Mouse (Mus musculus) midbrain, embryonic 12.5 days (tissue): ENCODE results near the gene Tcap. TPM values are rescaled to one million over a fixed set of nuclear protein-coding genes. Genes with fewer than 3 reads are reported as not detected.

Experiments used
- ATAC-seq: fragments of 200-750 bp; cut with Nextera tagmentation; 2 replicates; pipeline ENCODE4 v1.8.0; 2017; ENCODE audit warnings: low read depth, moderate TSS enrichment, moderate library complexity; ENCODE audit not compliant: low FRiP score
- H3K27ac ChIP-seq: fragments of 300-500 bp; sonication (generic); replicated peaks from 2 replicates; pipeline ENCODE4 v1.5.1; 2016; ENCODE audit warnings: mild to moderate bottlenecking
- H3K27me3 ChIP-seq: fragments of 300-500 bp; sonication (generic); 2 replicates; pipeline ENCODE4 v1.6.1; 2016; ENCODE audit warnings: mild to moderate bottlenecking
- H3K36me3 ChIP-seq: fragments of 300-500 bp; sonication (generic); 2 replicates; pipeline ENCODE4 v1.6.1; 2016
- H3K4me1 ChIP-seq: fragments of 300-500 bp; sonication (generic); 2 replicates; pipeline ENCODE4 v1.6.1; 2016
- H3K4me2 ChIP-seq: fragments of 300-500 bp; sonication (generic); replicated peaks from 2 replicates; pipeline ENCODE4 v1.6.1; 2016; ENCODE audit warnings: mild to moderate bottlenecking, moderate library complexity
- H3K4me3 ChIP-seq: fragments of 300-500 bp; sonication (generic); 2 replicates; pipeline ENCODE4 v1.5.1; 2016; ENCODE audit warnings: mild to moderate bottlenecking
- H3K9ac ChIP-seq: fragments of 300-500 bp; sonication (generic); replicated peaks from 2 replicates; pipeline ENCODE4 v1.6.1; 2016; ENCODE audit warnings: mild to moderate bottlenecking, moderate library complexity
- H3K9me3 ChIP-seq: fragments of 300-500 bp; sonication (generic); 2 replicates; pipeline ENCODE4 v1.6.1; 2016; ENCODE audit warnings: mild to moderate bottlenecking
- WGBS: fragments of 180-500 bp; shearing (Covaris S2); methylation state at CpG from one replicate; pipeline ENCODE4 v1.1.7; 2016; 5-methylcytosine and 5-hydroxymethylcytosine counted together
- polyA plus RNA-seq: library from polyadenylated mRNA; unstranded; fragments of >200 nt; fragmentation: Nextera tagmentation; extraction: Ambion mirVana; gene quantifications from 2 replicates; pipeline ENCODE4 v1.2.1, GENCODE M21; 2016

Tcap gene
- polyA plus RNA-seq, 1 experiment from 2014 or later = 0.19 TPM

DNA sequence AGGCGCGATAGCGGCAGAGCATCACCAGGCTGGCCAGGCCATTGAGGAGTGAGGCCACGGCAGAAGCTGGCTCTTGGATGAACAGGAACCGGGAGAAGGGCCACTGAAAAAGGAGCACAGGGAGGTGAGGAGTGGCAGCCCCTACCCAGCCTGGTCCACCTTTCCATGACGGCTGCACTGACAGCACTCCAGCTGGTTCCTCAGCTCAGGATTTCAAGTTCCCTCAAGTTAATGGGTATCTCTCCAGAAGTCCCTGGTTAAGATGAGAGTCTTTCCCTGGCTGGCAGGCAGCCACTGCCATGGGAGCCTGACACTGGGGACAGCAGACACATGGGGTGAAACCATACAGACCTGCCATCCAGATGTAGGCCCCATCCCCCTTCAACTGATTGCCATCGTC is 14.3 kb downstream of the Tcap start:
- Histone ChIP-seq H3K9ac (no peak overlapping the region), H3K27me3 (peaks cover 11% of the 10 kb centered on the region; the same call in 1 of the 2 replicates), H3K36me3 (no peaks in the 10 kb centered on the region), H3K9me3 (no peaks in the 10 kb centered on the region), H3K4me2 (no peak overlapping the region), H3K4me1 (peaks cover 17% of the 10 kb centered on the region), H3K27ac (no peak overlapping the region), H3K4me3 (no peak overlapping the region)
- WGBS = 89% methylated on average over 7 of the region's 7 CpGs
- no peak for ATAC-seq

DNA sequence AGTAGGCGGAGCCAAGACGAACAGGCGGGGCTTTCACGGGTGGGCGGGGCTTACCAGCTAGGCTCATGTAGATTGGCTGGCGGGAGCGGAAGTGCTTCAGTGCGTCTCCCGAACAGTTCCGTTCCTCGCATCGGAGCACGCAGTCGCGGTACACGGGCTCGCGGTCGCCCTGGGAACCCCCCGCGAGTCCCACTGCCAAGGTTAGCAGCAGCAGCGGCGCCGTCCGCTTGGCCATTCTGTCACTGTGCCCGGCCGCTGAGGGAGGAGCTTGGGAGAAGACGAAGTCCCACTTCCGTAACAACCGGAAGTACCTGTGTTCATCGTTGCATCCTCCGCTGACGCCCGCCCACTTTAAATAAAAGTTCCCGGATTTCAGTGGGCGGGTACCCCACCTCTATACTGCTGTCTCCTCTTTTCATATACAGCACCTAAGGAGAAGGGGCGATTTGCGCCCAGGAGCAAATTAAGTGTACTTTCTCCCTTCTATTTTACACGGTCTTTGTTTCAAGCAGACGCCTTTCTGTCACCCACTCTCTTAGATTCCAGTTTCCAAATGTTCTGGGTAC is 16.6 kb downstream of the Tcap start, which contains the start of gene Pgap3:
Pgap3 (minus strand) TSS at position 330 of the 566 bp plus-strand sequence.
- Histone ChIP-seq H3K9me3 (no peaks in the 10 kb centered on the region), H3K9ac (peak within 1 kb of the TSS; percentile 72), H3K36me3 (no peaks in the 10 kb centered on the region), H3K27me3 (peaks cover 23% of the 10 kb centered on the region), H3K4me2 (peak within 1 kb of the TSS; percentile 68), H3K4me3 (peak within 1 kb of the TSS; percentile 74), H3K27ac (peak within 1 kb of the TSS; percentile 98), H3K4me1 (peaks cover 12% of the 10 kb centered on the region)
- ATAC-seq = peak; percentile 91
- under 1% methylated on average over 40 of the region's 40 CpGs for WGBS

DNA sequence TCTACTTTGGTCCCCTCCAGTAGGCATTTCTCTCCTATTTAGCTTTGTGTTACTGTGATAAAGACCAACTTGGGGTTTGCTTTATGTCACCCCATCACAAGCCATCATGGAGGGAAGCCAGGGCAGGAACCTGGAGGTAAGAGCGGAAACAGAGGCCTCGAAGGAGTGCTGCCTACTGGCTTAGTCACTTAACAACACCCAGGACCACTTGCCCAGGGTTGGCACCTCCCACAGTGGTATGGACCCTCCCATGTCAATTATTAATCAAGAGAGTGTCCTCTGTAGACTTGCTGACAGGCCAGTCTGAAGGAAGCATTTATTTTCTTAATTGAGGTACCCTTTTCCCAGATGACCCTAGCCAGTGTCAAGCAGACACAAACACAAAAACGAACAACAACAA is 17.2 kb downstream of the Tcap start:
- ATAC-seq = no peak
- H3K27ac ChIP-seq = peak overlapping the region; percentile 98
- H3K9me3 ChIP-seq = no peaks in the 10 kb centered on the region

DNA sequence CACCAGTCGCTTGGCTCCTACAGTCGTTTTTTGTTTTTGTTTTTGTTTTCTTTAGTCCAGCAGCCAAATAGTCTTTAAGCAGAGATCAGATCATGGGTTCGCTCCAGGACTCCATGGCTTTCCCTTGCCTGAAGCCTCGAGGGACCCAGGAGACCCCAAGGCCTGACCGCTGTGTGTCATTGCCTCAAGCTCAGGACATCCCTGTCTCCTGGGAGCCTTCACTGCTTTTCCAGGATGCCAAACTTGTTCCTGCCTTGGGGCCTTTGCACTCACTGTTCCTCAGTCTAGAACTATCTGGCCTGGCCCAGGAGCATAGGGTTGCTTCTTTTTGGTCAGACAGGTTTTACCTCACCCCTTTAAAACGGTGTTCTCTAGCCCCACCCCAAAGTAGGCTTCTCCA is 23.0 kb downstream of the Tcap start:
- WGBS = 72% methylated on average over 6 of the region's 6 CpGs
- H3K4me3 ChIP-seq = no peak overlapping the region
- no peak overlapping the region for H3K9ac ChIP-seq
- H3K27ac ChIP-seq = no peak overlapping the region
- peaks cover 14% of the 10 kb centered on the region for H3K4me1 ChIP-seq
- H3K27me3 ChIP-seq = peaks cover 35% of the 10 kb centered on the region
- ATAC-seq = no peak
- H3K9me3 ChIP-seq = no peaks in the 10 kb centered on the region
- H3K4me2 ChIP-seq = no peak overlapping the region
- H3K36me3 ChIP-seq = no peaks in the 10 kb centered on the region

More for the DNA sequence above, 17.2 kb downstream of the Tcap start:
- H3K4me3 ChIP-seq = peak overlapping the region; percentile 74
- peak overlapping the region; percentile 68 for H3K4me2 ChIP-seq
- peaks cover 23% of the 10 kb centered on the region for H3K27me3 ChIP-seq
- H3K4me1 ChIP-seq = peaks cover 12% of the 10 kb centered on the region
- 51% methylated on average over 3 of the region's 3 CpGs for WGBS
- H3K36me3 ChIP-seq = no peaks in the 10 kb centered on the region
- H3K9ac ChIP-seq = peak overlapping the region; percentile 72

DNA sequence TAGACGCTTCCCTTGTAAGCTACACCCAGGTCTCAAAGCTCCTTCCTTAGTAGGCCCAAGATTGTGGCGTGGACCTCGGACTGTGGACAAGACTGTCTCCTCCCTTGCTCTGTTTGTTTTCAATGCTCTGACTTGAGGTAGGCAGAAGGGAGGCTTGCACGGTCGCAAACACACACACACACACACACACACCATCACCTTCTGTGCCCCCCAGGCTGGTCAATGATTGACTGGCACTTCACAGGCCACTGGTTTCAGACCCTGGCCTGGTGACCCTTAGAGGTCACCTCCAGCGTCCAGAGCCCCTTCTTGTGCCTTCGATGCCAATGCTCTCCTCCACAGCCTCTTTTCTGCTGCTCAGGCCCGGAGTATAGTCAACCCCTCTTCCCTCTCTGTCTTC is 25.3 kb downstream of the Tcap start:
- WGBS = 54% methylated on average over 8 of the region's 8 CpGs
- H3K27ac ChIP-seq = peak overlapping the region; percentile 8; the same call in 1 of the 2 replicates
- H3K27me3 ChIP-seq = peaks cover 41% of the 10 kb centered on the region
- H3K4me3 ChIP-seq = 0 out of 2 replicates have a peak overlapping the region, but pooled peaks have one; percentile 1
- no peaks in the 10 kb centered on the region for H3K9me3 ChIP-seq
- H3K36me3 ChIP-seq = no peaks in the 10 kb centered on the region
- H3K9ac ChIP-seq = 0 out of 2 replicates have a peak overlapping the region, but pooled peaks have one; percentile 12
- ATAC-seq = no peak
- H3K4me1 ChIP-seq = peaks cover 33% of the 10 kb centered on the region
- H3K4me2 ChIP-seq = peak overlapping the region; percentile 26

DNA sequence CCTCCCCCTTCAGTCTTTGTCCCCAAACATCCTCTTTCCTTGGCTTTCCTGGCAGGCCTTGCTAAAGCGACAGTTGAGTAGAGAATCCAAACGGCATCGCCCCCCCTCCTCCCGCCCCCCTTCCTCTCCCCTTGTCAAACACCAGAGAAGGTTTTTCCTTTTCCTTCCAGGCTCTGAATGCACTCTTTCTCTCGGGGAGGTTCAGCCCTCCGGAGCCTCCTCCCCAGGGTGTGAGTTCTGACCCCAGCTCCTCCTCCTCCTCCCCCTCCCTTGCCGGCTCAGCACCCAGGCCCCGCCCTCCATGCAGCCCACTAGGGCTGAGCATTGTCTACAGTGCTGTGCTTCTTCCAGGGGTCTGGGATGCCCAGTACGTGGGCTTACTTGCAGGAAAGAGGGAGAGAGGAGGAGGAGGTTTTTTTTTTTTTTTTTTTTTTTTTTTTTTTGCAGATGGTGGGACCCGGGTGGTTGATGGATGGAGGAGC is 25.8 kb downstream of the Tcap start:
- H3K4me3 ChIP-seq = 0 out of 2 replicates have a peak overlapping the region, but pooled peaks have one; percentile 1
- 0 out of 2 replicates have a peak overlapping the region, but pooled peaks have one; percentile 12 for H3K9ac ChIP-seq
- peak; percentile 59; the same call in 1 of the 2 replicates for ATAC-seq

DNA sequence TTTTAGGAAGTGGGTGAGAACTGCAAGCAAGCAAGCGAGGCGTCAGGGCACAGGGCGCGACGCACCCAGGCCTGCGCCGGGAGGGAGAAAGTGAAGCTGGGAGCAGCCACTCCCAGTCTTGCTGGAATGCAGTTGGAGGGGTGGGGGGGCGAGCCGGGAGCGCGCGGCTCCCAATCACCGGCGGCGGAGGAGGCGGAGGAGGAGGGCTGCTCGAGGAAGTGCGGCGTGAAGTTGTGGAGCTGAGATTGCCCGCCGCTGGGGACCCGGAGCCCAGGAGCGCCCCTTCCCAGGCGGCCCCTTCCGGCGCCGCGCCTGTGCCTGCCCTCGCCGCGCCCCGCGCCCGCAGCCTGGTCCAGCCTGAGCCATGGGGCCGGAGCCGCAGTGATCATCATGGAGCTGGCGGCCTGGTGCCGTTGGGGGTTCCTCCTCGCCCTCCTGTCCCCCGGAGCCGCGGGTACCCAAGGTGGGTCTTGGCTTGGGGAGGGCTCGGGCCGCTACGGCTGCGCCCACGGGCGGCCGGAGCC is 28.7 kb downstream of the Tcap start, which contains the start of gene Erbb2:
Erbb2 (plus strand) TSS at position 198 of the 524 bp plus-strand sequence.
- H3K9me3 ChIP-seq = no peaks in the 10 kb centered on the region

More for the DNA sequence above, 25.8 kb downstream of the Tcap start:
- Histone ChIP-seq H3K27me3 (peaks cover 45% of the 10 kb centered on the region), H3K27ac (peak overlapping the region; percentile 8; the same call in 1 of the 2 replicates), H3K4me2 (peak overlapping the region; percentile 26), H3K4me1 (peaks cover 38% of the 10 kb centered on the region), H3K36me3 (no peaks in the 10 kb centered on the region), H3K9me3 (no peaks in the 10 kb centered on the region)
- 0% methylated on average over 9 of the region's 10 CpGs for WGBS

DNA sequence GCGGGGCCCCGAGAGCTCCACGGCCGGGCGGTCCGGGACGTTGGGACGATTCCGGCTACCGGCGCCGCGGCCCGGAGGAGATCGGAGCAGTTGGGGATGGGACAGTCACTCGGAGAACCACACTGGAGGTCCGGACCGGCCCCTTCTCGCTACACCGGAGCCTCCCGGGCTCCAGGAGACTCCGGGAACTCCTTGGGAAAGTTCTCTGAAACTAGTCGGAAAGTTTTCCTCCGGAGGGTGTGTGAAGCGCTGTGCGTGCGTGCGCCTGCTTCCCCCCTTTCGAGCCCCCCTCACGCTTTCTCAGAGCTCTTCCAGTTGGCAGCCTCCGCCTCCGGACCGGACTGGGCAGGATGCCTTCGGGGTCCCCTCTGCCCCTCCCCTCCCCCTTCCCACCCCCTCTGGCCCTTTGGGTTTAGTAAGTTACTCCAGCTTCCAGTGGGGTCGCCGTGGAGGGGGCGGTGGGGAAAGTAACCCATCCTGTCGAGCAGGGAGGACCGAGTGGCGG is 29.2 kb downstream of the Tcap start:
- peak; percentile 56 for ATAC-seq
- Histone ChIP-seq H3K27ac (peak overlapping the region; percentile 67), H3K4me2 (peak overlapping the region; percentile 97), H3K36me3 (no peaks in the 10 kb centered on the region), H3K4me3 (peak overlapping the region; percentile 79), H3K9me3 (no peaks in the 10 kb centered on the region), H3K4me1 (peaks cover 38% of the 10 kb centered on the region), H3K9ac (peak overlapping the region; percentile 80), H3K27me3 (peaks cover 43% of the 10 kb centered on the region)
- WGBS = under 1% methylated on average over 40 of the region's 40 CpGs

More for the DNA sequence above, 28.7 kb downstream of the Tcap start, which contains the start of gene Erbb2:
- Histone ChIP-seq H3K36me3 (no peaks in the 10 kb centered on the region), H3K4me2 (peak within 1 kb of the TSS; percentile 97), H3K27me3 (peaks cover 43% of the 10 kb centered on the region), H3K4me3 (peak within 1 kb of the TSS; percentile 79), H3K4me1 (peaks cover 38% of the 10 kb centered on the region), H3K27ac (peak within 1 kb of the TSS; percentile 67), H3K9ac (peak within 1 kb of the TSS; percentile 80)
- peak; percentile 70 for ATAC-seq
- under 1% methylated on average over 46 of the region's 49 CpGs for WGBS

DNA sequence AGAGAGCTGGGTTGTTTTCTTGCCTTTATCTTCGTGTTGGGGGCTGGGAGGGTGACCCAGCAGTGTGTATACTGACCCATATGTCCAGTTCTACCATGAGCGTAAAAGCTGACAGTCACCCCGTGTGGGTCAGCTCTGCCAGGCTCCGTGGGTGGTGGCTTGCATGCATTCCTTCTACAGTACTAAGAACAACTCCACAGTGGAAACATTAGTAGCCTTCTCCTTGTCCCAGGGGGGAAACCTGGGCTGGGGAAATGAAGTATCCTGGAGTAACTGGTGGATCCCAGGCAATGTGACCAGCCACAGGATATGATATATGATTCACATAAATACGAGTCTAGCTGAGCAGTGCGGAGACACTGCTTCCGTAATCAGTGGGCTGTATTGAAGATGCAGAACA is 30.1 kb downstream of the Tcap start:
- 27% methylated on average over 7 of the region's 7 CpGs for WGBS
- peaks cover 37% of the 10 kb centered on the region for H3K4me1 ChIP-seq
- no peak for ATAC-seq
- peak overlapping the region; percentile 80; the same call in 1 of the 2 replicates for H3K9ac ChIP-seq
- no peak overlapping the region for H3K27ac ChIP-seq
- peaks cover 43% of the 10 kb centered on the region for H3K27me3 ChIP-seq
- H3K4me3 ChIP-seq = peak overlapping the region; percentile 79
- peak overlapping the region; percentile 97 for H3K4me2 ChIP-seq
- no peaks in the 10 kb centered on the region for H3K9me3 ChIP-seq
- H3K36me3 ChIP-seq = no peaks in the 10 kb centered on the region

DNA sequence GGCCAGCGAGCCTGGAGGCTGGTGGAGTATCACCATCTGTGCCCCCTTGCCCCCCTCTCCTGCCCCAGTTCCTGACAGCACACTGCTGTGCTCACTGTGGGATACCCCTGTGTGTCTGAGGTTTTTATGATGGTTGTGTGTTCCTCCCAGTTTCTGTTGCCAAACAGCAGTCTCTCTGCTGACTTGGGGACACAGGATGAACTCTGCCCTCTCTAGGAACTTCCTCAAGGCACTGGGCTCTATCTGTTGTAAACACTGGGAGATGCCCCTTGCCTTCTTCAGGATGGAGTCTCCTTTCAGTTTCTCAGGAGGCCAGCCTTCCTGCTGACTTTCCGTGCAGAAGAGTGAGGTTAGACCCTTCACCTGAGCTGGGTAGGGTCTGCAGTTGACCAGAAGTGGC is 30.6 kb downstream of the Tcap start:
- Histone ChIP-seq H3K27ac (no peak overlapping the region), H3K9me3 (no peaks in the 10 kb centered on the region), H3K4me1 (peaks cover 33% of the 10 kb centered on the region), H3K4me3 (0 out of 2 replicates have a peak overlapping the region, but pooled peaks have one; percentile 3), H3K27me3 (peaks cover 43% of the 10 kb centered on the region), H3K4me2 (peak overlapping the region; percentile 97), H3K9ac (no peak overlapping the region), H3K36me3 (no peaks in the 10 kb centered on the region)
- 28% methylated on average over 2 of the region's 2 CpGs for WGBS
- ATAC-seq = no peak

DNA sequence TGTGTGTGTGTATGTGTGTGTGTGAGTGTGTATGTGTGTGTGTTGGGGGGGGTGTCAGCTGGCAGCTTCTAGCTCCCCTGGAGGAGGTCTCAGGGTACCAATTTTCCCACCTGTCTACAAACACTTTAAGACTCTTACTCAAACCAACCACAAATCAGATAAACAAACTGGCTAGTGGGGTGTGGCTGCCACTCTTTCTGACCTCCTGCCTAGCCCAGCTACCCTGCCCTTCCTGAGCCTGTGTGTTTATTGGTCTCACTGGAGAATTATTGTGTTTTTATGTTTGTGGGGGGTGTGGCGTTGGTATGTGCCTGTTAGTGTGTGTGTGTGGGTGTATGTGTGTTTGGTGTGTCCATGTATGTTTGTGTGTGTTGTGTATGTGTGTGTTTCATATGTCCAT is 33.5 kb downstream of the Tcap start:
- WGBS = 88% methylated on average over 1 of the region's 1 CpGs

DNA sequence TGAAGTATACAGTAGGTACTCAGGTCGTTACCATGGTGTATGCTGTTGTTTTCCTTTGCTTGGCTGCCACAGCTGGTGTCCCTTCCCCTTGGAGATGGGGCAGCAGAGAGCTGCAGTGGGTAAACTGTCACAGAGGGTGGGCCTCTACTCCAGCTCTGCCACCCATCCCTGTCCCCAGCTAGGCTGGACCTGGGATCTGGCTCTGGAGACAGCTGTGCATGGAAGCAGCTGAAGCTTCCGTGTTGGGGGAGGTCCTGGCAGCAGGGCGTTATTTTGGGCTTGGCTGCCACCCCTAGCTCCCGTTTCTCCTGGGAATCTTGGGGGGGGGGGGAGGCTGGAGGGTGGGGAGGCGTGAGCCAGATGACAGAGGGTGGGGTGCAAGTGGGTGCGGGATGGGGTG is 34.7 kb downstream of the Tcap start:
- 73% methylated on average over 6 of the region's 6 CpGs for WGBS
- H3K4me3 ChIP-seq = no peak overlapping the region
- H3K4me1 ChIP-seq = peaks cover 11% of the 10 kb centered on the region
- ATAC-seq = no peak
- H3K36me3 ChIP-seq = no peaks in the 10 kb centered on the region
- no peak overlapping the region for H3K27ac ChIP-seq
- peaks cover 12% of the 10 kb centered on the region for H3K27me3 ChIP-seq
- no peak overlapping the region for H3K9ac ChIP-seq
- no peak overlapping the region for H3K4me2 ChIP-seq
- no peaks in the 10 kb centered on the region for H3K9me3 ChIP-seq

More for the DNA sequence above, 33.5 kb downstream of the Tcap start:
- no peaks in the 10 kb centered on the region for H3K9me3 ChIP-seq
- no peaks in the 10 kb centered on the region for H3K36me3 ChIP-seq
- no peak for ATAC-seq
- no peak overlapping the region for H3K27ac ChIP-seq
- peaks cover 19% of the 10 kb centered on the region for H3K4me1 ChIP-seq
- H3K27me3 ChIP-seq = peaks cover 22% of the 10 kb centered on the region
- no peak overlapping the region for H3K4me2 ChIP-seq
- no peak overlapping the region for H3K9ac ChIP-seq
- H3K4me3 ChIP-seq = no peak overlapping the region
